Mouse (Mus musculus) myocyte (in vitro differentiated cells): ENCODE measurements around the gene Agap1.

Experiments used
- CEBPB ChIP-seq: IDR thresholded peaks from 2 replicates; pipeline ENCODE4 v1.6.1; 2011; ENCODE audit warnings: mild to moderate bottlenecking, moderate library complexity; ENCODE audit not compliant: poor library complexity, insufficient read depth, severe bottlenecking
- E2F4 ChIP-seq: IDR thresholded peaks from one replicate; pipeline ENCODE4 v1.6.1; 2011; ENCODE audit warnings: mild to moderate bottlenecking, control low read depth, moderate library complexity; ENCODE audit not compliant: insufficient read depth
- MAX ChIP-seq: IDR thresholded peaks from one replicate; pipeline ENCODE4 v1.6.1; 2011; ENCODE audit warnings: low read depth, mild to moderate bottlenecking, control low read depth
- MYOD1 ChIP-seq, 3 experiments: IDR thresholded peaks; one replicate each; pipeline ENCODE4 v1.6.1; 2011; ENCODE audit warnings: control low read depth in 2 of 3, low read depth in 2 of 3, mild to moderate bottlenecking in 2 of 3, moderate library complexity in 1 of 3; ENCODE audit not compliant: insufficient read length in 2 of 3, control insufficient read depth in 1 of 3
- MYOG ChIP-seq, 3 experiments: IDR thresholded peaks; one replicate each; pipeline ENCODE4 v1.6.1; 2011; ENCODE audit warnings: control low read depth in 2 of 3, low read depth in 2 of 3, mild to moderate bottlenecking in 2 of 3; ENCODE audit not compliant: insufficient read length in 2 of 3, control insufficient read depth in 1 of 3, insufficient read depth in 1 of 3
- POLR2A ChIP-seq: IDR thresholded peaks from one replicate; pipeline ENCODE4 v1.6.1; 2011; ENCODE audit warnings: low read depth, mild to moderate bottlenecking, control low read depth, moderate library complexity; ENCODE audit not compliant: insufficient read length
- POLR2AphosphoS2 ChIP-seq: IDR thresholded peaks from one replicate; pipeline ENCODE4 v1.6.1; 2011; ENCODE audit warnings: low read depth, control low read depth; ENCODE audit not compliant: insufficient read length
- REST ChIP-seq: IDR thresholded peaks from one replicate; pipeline ENCODE4 v1.6.1; 2011; ENCODE audit warnings: mild to moderate bottlenecking, control low read depth, moderate library complexity; ENCODE audit not compliant: insufficient read depth, insufficient read length
- TCF12 ChIP-seq: IDR thresholded peaks from one replicate; pipeline ENCODE4 v1.6.1; 2011; ENCODE audit warnings: mild to moderate bottlenecking, control low read depth; ENCODE audit not compliant: poor library complexity, insufficient read depth, severe bottlenecking
- USF1 ChIP-seq: IDR thresholded peaks from one replicate; pipeline ENCODE4 v1.6.1; 2011; ENCODE audit warnings: low read depth, mild to moderate bottlenecking, control low read depth, moderate library complexity

DNA sequence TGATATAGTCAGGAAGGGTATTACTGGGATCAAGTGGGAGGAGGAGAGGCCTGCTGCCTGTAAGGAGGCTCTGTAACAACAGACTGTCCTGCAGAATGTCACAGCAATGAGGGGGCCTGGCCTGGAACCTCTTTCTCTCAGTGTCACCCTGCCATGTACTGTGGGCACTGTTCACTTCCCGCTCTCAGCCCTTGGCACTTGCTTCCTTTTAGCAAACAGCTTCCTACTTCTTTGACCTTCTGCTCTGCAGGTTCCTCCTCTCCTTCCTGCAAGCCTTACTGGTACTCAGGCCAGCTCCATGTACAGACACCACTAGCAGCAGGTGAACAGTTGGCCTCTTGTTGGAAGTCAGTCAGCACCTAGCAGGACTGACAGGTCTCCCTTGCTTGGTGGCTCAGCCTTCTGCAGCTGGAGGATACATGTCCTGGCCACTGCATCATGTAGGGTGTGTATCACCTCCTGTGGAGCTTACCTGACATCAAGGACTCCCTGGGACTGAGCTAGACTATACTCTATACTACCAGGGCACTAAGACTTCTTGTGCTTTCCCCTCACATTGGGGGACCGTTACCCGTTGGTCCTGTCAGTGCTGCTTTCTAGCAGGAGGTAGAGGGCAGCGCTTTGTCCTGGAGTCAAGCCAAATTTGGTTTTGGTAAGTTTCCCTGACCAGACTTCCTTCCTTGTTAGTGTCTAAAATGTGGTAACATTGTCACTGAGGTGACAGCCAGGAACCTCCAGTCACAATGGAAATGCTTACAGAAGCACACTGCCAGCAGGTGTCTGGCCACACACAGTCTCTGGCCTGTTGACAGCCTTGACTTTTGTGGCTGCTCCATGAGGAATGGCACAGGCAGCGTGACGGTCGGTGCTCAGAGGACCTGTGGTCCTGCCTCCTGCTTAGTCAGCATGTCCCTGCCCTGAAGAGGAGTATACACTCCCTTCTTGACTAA, 120.6 kb downstream of the Agap1 start:
- TF ChIP-seq POLR2AphosphoS2: peak; percentile 55
- TF ChIP-seq USF1: no peak
- no peak for TF ChIP-seq E2F4
- TF ChIP-seq POLR2A: peak; percentile 21
- peak in 1 of 3 experiments; percentile 69 for TF ChIP-seq MYOD1 (IDR thresholded peaks at IDR 0.05; ENCODE audit: control insufficient read depth in 1 of 3, insufficient read length in 2 of 3, low read depth in 2 of 3)
- TF ChIP-seq MAX: no peak
- TF ChIP-seq CEBPB: no peak
- no peak for TF ChIP-seq TCF12
- no peak for TF ChIP-seq REST
- peak in 1 of 3 experiments; percentile 62 for TF ChIP-seq MYOG (IDR thresholded peaks at IDR 0.05; ENCODE audit: control insufficient read depth in 1 of 3, insufficient read depth in 1 of 3, insufficient read length in 2 of 3, low read depth in 2 of 3)
